Mouse (Mus musculus): Measurements from ENCODE around the gene Crb1.

- TF ChIP-seq CTCF (IDR thresholded peaks at IDR 0.05; ENCODE audit: insufficient read depth, low read depth, low read length) (no peak), POLR2A (IDR thresholded peaks at IDR 0.05; ENCODE audit: insufficient read depth, low read depth, low read length) (no peak)
Measured at GRCm38 (mm10) chr1:139421521-139421874, 44.6 kb upstream of the Crb1 start.

Data from olfactory bulb, adult 2 months (tissue).